Mouse (Mus musculus) forebrain, embryonic 14.5 days (tissue): ENCODE measurements around the gene Dgkq. TPM values are rescaled to one million over a fixed set of nuclear protein-coding genes. Genes with fewer than 3 reads are reported as not detected.

Experiments used
- ATAC-seq: fragments of 200-750 bp; cut with Nextera tagmentation; 2 replicates; pipeline ENCODE4 v1.8.0; 2017; ENCODE audit warnings: mild to moderate bottlenecking, moderate library complexity
- DNase-seq: peaks from one replicate; pipeline ENCODE4 v3.0.0-alpha.2; 2015; ENCODE audit warnings: low spot score
- H3K27ac ChIP-seq: fragments of 300-500 bp; sonication (generic); 2 replicates; pipeline ENCODE4 v1.5.1; 2014; ENCODE audit warnings: low read depth, mild to moderate bottlenecking, control low read depth, low read length, moderate library complexity
- H3K27me3 ChIP-seq: fragments of 300-500 bp; sonication (generic); replicated peaks from 2 replicates; pipeline ENCODE4 v1.6.1; 2014; ENCODE audit warnings: low read length, control low read depth, mixed read lengths; ENCODE audit not compliant: control insufficient read depth, insufficient read depth
- H3K36me3 ChIP-seq: fragments of 300-500 bp; sonication (generic); 2 replicates; pipeline ENCODE4 v1.6.1; 2014; ENCODE audit warnings: low read length, control low read depth; ENCODE audit not compliant: control insufficient read depth, insufficient read depth
- H3K4me1 ChIP-seq: fragments of 300-500 bp; sonication (generic); 2 replicates; pipeline ENCODE4 v1.6.1; 2014; ENCODE audit warnings: antibody characterized with exemption, low read length, control low read depth; ENCODE audit not compliant: control insufficient read depth, insufficient read depth
- H3K4me2 ChIP-seq: fragments of 300-500 bp; sonication (generic); 2 replicates; pipeline ENCODE4 v1.6.1; 2014; ENCODE audit warnings: mild to moderate bottlenecking, control low read depth, low read length
- H3K4me3 ChIP-seq: fragments of 300-500 bp; sonication (generic); 2 replicates; pipeline ENCODE4 v1.5.1; 2014; ENCODE audit warnings: low read depth, low read length, control low read depth
- H3K9ac ChIP-seq: fragments of 300-500 bp; sonication (generic); 2 replicates; pipeline ENCODE4 v1.6.1; 2014; ENCODE audit warnings: mild to moderate bottlenecking, low read length, control low read depth, moderate library complexity
- H3K9me3 ChIP-seq: fragments of 300-500 bp; sonication (generic); replicated peaks from 2 replicates; pipeline ENCODE4 v1.6.1; 2016; ENCODE audit warnings: low read length, control low read depth, mixed read lengths; ENCODE audit not compliant: control insufficient read depth
- WGBS: fragments of 180-500 bp; shearing (Covaris S2); extraction: QIAGEN DNeasy Blood & Tissue Kit; methylation state at CpG from one replicate; pipeline ENCODE4 v1.1.7; 2014; 5-methylcytosine and 5-hydroxymethylcytosine counted together
- polyA plus RNA-seq: library from polyadenylated mRNA; unstranded; fragments of >200 nt; fragmentation: Nextera tagmentation; extraction: Ambion mirVana; gene quantifications from 2 replicates; pipeline ENCODE4 v1.2.1, GENCODE M21; 2014

Gene Dgkq
- polyA plus RNA-seq, 1 experiment from 2014 or later, result 9.1 TPM

- Histone ChIP-seq H3K36me3 (no peaks in the 10 kb centered on the region), H3K9ac (no peak overlapping the region), H3K27ac (no peak overlapping the region), H3K4me2 (no peak overlapping the region), H3K4me1 (peaks cover 11% of the 10 kb centered on the region), H3K27me3 (no peaks in the 10 kb centered on the region), H3K9me3 (no peaks in the 10 kb centered on the region), H3K4me3 (no peak overlapping the region)
- ATAC-seq, result no peak
- WGBS, result 92% methylated on average over 2 of the region's 2 CpGs
- DNase-seq, result no peak
These were observed 2.1 kb downstream of the Dgkq start for GRCm38 (mm10) chr5:108667370-108667769.

- Histone ChIP-seq H3K9me3 (no peaks in the 10 kb centered on the region), H3K4me3 (no peak overlapping the region), H3K9ac (no peak overlapping the region), H3K27ac (no peak overlapping the region), H3K4me2 (no peak overlapping the region), H3K36me3 (no peaks in the 10 kb centered on the region), H3K4me1 (peaks cover 11% of the 10 kb centered on the region), H3K27me3 (no peaks in the 10 kb centered on the region)
- 50% methylated on average over 3 of the region's 3 CpGs for WGBS
- no peak for DNase-seq
- ATAC-seq, result no peak
These were observed 4.4 kb downstream of the Dgkq start for GRCm38 (mm10) chr5:108665066-108665465.

- no peak overlapping the region for H3K4me3 ChIP-seq
- no peak overlapping the region for H3K4me2 ChIP-seq
- DNase-seq (no peak), ATAC-seq (no peak)
- peaks cover 5% of the 10 kb centered on the region; the same call in 1 of the 2 replicates for H3K36me3 ChIP-seq
- H3K4me1 ChIP-seq, result peaks cover 9% of the 10 kb centered on the region
- WGBS, result 80% methylated on average over 4 of the region's 4 CpGs
- H3K9me3 ChIP-seq, result no peaks in the 10 kb centered on the region
- H3K27ac ChIP-seq, result no peak overlapping the region
- H3K27me3 ChIP-seq, result no peaks in the 10 kb centered on the region
- no peak overlapping the region for H3K9ac ChIP-seq
These were observed 6.7 kb downstream of the Dgkq start for GRCm38 (mm10) chr5:108662772-108663171.

GRCm38 (mm10) chr5:108660632-108661268 lies 8.7 kb downstream of the Dgkq start:
- 9% methylated on average over 36 of the region's 36 CpGs for WGBS
- DNase-seq, result peak; percentile 93
- peaks cover 17% of the 10 kb centered on the region for H3K36me3 ChIP-seq
- H3K4me2 ChIP-seq, result peak overlapping the region; percentile 94
- ATAC-seq, result peak; percentile 99
- peak overlapping the region; percentile 95 for H3K9ac ChIP-seq
- no peaks in the 10 kb centered on the region for H3K9me3 ChIP-seq
- H3K27me3 ChIP-seq, result no peaks in the 10 kb centered on the region
- H3K4me1 ChIP-seq, result peaks cover 9% of the 10 kb centered on the region
- H3K4me3 ChIP-seq, result peak overlapping the region; percentile 85
- no peak overlapping the region for H3K27ac ChIP-seq

GRCm38 (mm10) chr5:108659698-108660631 lies 9.5 kb downstream of the Dgkq start, which contains the start of gene Idua:
Gene Idua, plus strand, starts transcription at chr5:108660331.
- H3K27me3 ChIP-seq, result no peaks in the 10 kb centered on the region
- WGBS, result 10% methylated on average over 24 of the region's 24 CpGs
- no peak within 1 kb of the TSS for H3K27ac ChIP-seq
- ATAC-seq (peak; percentile 6; the same call in 1 of the 2 replicates), DNase-seq (no peak)
- H3K36me3 ChIP-seq, result peaks cover 23% of the 10 kb centered on the region
- H3K9ac ChIP-seq, result peak within 1 kb of the TSS; percentile 95
- H3K4me2 ChIP-seq, result peak within 1 kb of the TSS; percentile 94
- H3K9me3 ChIP-seq, result no peaks in the 10 kb centered on the region
- H3K4me1 ChIP-seq, result peaks cover 9% of the 10 kb centered on the region
- H3K4me3 ChIP-seq, result peak within 1 kb of the TSS; percentile 85

GRCm38 (mm10) chr5:108658611-108659010 lies 10.9 kb downstream of the Dgkq start:
- H3K4me1 ChIP-seq, result peaks cover 9% of the 10 kb centered on the region
- ATAC-seq, result no peak
- H3K9me3 ChIP-seq, result no peaks in the 10 kb centered on the region
- H3K4me3 ChIP-seq, result no peak overlapping the region
- DNase-seq, result no peak
- peaks cover 37% of the 10 kb centered on the region for H3K36me3 ChIP-seq
- H3K4me2 ChIP-seq, result no peak overlapping the region
- WGBS, result 89% methylated on average over 1 of the region's 1 CpGs
- H3K27ac ChIP-seq, result no peak overlapping the region
- no peaks in the 10 kb centered on the region for H3K27me3 ChIP-seq
- H3K9ac ChIP-seq, result no peak overlapping the region

- ATAC-seq (no peak), DNase-seq (no peak)
- H3K36me3 ChIP-seq, result peaks cover 49% of the 10 kb centered on the region
- no peak overlapping the region for H3K4me3 ChIP-seq
- no peaks in the 10 kb centered on the region for H3K27me3 ChIP-seq
- peaks cover 9% of the 10 kb centered on the region for H3K4me1 ChIP-seq
- H3K27ac ChIP-seq, result no peak overlapping the region
- 85% methylated on average over 5 of the region's 5 CpGs for WGBS
- H3K4me2 ChIP-seq, result no peak overlapping the region
- H3K9ac ChIP-seq, result no peak overlapping the region
- H3K9me3 ChIP-seq, result no peaks in the 10 kb centered on the region
These were observed 12.1 kb downstream of the Dgkq start for GRCm38 (mm10) chr5:108657406-108657805.

GRCm38 (mm10) chr5:108655891-108656650 lies 13.4 kb downstream of the Dgkq start:
- no peak for DNase-seq
- peaks cover 53% of the 10 kb centered on the region for H3K36me3 ChIP-seq
- no peaks in the 10 kb centered on the region for H3K9me3 ChIP-seq
- no peak overlapping the region for H3K9ac ChIP-seq
- H3K27me3 ChIP-seq, result no peaks in the 10 kb centered on the region
- peaks cover 9% of the 10 kb centered on the region for H3K4me1 ChIP-seq
- H3K27ac ChIP-seq, result no peak overlapping the region
- no peak for ATAC-seq
- H3K4me2 ChIP-seq, result no peak overlapping the region
- WGBS, result 95% methylated on average over 15 of the region's 15 CpGs
- no peak overlapping the region for H3K4me3 ChIP-seq
